Mouse (Mus musculus): Measurements from ENCODE around the gene Vezt.

GRCm38 (mm10) chr10:94028493-94028892, 7.1 kb downstream of the Vezt start:
- TF ChIP-seq CEBPB (IDR thresholded peaks at IDR 0.05; ENCODE audit: insufficient read depth, poor library complexity, severe bottlenecking), result no peak
- no peak for TF ChIP-seq TCF12 (IDR thresholded peaks at IDR 0.05; ENCODE audit: insufficient read depth, poor library complexity, severe bottlenecking)
- TF ChIP-seq POLR2A (IDR thresholded peaks at IDR 0.05; ENCODE audit: insufficient read length, low read depth), result no peak
- no peak for TF ChIP-seq E2F4 (IDR thresholded peaks at IDR 0.05; ENCODE audit: insufficient read depth)

All from myocyte (in vitro differentiated cells).